Mouse (Mus musculus): ENCODE results near the gene Calb2.

The Calb2 gene

GRCm38 (mm10) chr8:110102653-110103052, 65.4 kb downstream of the Calb2 start, which contains the start of gene Gm17720:
Gene Gm17720, minus strand, starts transcription at chr8:110102753.
- DNase-seq: no peak

GRCm38 (mm10) chr8:110101676-110102075, 66.3 kb downstream of the Calb2 start:
- DNase-seq: no peak

- DNase-seq: no peak
Measured at GRCm38 (mm10) chr8:110100907-110101306, 67.1 kb downstream of the Calb2 start, which contains the start of gene Gm21964. Gene Gm21964, plus strand, starts transcription at chr8:110101207.

DNA sequence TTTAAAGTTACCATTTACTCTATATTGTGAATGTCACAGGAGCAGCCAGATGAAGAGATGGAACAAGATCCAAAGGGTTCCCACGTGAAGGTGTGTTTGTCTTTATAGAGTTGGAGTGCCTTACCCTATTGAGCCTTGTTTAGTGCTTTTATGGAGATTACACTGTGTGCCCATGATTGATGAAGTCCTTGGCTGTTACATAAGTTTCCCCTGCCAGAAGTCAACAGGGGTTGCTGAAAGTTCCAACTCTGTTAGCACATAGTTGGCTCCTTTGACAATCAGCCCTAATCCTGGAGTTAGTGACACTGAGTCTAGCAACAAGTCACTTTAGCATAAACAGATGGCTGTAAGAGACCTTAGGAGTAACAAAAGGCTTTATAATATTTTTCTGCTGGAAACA, 76.1 kb downstream of the Calb2 start:
- no peak for DNase-seq

Data from thymus, postnatal 25 days (tissue).